Mouse (Mus musculus) c-Kit-positive CD71-negative TER-119-negative erythroid progenitor cells, embryonic 14.5 days (primary cell): ENCODE results near the gene Neurl1b.

ENCODE experiments used
- DNase-seq: peaks from one replicate; pipeline ENCODE4 v3.0.0-alpha.2; 2013; ENCODE audit warnings: low read depth

The Neurl1b gene

GRCm38 (mm10) chr17:26414523-26415354, at the start of gene Neurl1b:
Gene Neurl1b, plus strand, starts transcription at chr17:26414829.
- DNase-seq, result no peak

GRCm38 (mm10) chr17:26366792-26367191, 47.8 kb upstream of the Neurl1b start:
- no peak for DNase-seq

DNA sequence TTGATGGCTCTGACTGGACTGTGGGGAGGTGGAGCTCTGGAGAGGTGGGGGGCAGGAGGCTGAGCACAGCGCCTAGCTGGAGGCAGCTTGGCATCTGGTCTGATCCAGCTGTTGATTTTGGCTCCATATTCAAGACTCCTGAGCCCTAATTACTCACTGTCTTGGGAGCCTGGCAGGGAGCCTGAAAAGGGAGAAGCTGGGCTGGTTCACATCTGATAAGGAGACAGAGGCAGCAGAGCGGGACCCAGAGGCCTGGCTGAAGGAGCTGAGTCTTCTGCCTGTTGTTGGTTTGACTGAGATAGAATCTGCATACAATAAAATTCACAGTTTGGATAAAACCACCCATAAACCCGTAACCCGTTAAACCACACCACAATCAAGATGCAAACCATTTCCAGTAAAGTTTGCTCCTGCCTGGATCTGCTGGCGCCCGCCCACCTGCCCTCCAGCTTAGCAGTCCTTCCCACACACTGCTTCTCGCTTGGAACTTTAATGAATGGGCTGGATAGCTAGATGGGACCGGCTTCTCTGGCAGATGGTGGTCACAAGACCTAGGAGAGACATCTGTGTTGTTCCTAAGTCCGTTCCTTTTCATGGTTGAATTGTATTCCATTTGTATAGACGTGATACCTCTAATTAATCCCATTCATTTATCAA, 46.2 kb upstream of the Neurl1b start:
- DNase-seq, result no peak

GRCm38 (mm10) chr17:26370521-26371245, 43.9 kb upstream of the Neurl1b start:
- DNase-seq, result no peak

DNA sequence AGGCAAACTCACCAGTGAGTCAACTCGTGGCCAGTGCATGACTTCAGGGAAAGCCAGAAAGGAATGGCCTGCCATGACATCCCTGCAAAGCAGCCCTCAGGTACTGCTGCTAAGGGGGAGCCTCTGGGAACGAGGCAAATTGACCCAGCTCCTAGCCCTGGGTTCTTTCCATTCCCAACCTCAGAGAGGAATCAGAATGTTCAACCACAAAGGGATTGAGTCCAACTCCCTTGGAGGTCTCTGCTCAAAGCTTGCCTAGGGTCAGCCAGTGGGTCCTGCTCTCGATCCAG, 43.4 kb upstream of the Neurl1b start:
- DNase-seq, result no peak

DNA sequence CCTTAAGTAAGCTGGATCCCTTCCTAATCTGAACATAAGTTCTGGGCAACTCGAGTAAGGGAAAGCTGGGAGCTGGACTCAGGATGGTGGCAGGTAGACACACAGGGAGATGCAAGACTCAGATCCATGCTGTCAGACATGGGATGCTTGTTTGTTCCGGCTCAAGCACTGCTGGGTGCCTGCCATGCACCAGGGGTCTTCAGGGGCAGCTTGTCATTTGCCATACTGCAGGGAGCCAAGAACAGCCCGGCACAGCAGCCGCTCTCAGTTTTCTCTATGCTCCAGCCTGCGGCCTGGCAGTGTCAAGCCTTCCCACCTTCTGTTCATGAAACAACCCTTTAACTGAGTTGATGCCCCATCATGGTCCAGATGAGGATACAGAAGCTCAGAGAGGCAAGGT, 41.4 kb upstream of the Neurl1b start:
- DNase-seq, result no peak

DNA sequence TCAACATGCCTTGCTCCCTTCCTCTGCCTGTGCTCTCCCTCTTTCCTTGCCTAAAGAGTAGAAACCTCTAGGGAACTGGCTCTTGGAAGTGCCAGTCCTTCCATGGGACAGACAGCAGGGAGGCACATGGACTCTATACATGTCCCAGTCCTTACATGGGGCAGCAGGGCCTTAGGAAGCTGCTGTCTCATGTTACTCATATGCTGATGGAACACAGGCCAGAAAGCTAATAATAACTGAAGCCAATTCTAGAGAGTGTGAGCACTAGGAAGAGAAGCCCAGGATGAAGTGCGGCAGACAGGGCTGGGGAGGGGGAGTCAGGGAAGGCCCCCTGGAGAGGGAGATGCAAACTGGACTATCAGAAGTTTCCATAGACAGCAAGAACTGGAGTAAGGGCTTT, 38.2 kb upstream of the Neurl1b start:
- DNase-seq, result no peak

DNA sequence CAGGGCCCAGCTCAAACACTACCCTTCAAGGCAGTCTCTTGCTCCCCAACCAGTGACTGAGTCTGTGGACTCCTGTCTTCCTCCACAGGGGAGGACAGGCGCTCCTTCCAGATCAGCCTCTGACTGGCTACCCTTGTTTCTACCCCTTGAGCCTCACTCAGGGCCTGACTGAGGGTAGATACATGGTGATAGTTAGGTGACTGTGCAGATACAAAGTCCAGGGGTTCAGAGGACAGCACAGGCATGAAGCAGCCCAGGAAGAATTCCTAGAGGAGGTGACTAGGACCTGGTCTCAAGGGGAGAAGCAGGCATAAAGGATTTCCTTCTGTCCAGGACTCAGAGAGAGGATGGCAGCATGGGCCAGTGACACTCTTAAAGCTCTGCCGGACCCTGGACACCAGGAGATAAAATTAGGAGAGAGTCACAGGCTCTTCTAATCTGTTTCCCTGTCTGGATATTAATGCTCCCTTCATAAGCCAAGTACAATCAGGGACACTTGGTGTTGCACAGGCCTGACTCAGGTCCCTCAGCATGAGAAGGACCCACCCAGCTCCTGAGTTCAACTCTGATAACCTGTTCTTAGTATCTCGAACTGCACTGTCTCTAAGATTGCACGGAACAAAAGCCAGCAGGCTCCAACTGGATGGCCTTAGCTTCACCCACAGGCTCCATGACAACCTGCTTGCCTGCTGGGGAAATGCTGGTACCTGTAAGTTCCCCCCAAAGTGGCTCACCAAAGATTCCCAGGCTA, 37.5 kb upstream of the Neurl1b start:
- DNase-seq, result no peak

GRCm38 (mm10) chr17:26380280-26380985, 34.2 kb upstream of the Neurl1b start:
- no peak for DNase-seq

- DNase-seq, result no peak
Observed at GRCm38 (mm10) chr17:26380986-26381446, 33.6 kb upstream of the Neurl1b start.

DNA sequence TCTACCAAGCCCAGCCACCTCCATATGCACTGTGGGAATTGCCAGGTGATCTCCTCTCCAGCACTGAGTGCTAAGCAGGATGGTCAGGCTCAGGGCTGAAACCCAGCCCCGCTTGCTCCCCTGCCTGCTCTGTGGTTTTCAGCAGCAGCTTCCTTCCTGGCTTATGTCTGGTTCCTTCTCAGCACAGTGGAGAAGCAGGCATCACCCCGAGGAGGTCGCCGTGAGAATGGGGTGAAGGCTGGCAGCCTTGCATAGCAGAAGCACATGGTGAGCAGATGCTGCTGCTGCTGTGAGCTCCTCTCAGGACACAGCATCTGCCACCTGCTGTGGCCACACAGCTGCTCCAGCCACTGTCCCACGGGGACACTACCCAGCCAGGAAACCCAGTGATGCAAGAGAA, 33.0 kb upstream of the Neurl1b start:
- DNase-seq, result no peak

- DNase-seq, result no peak
Observed at GRCm38 (mm10) chr17:26382176-26382575, 32.5 kb upstream of the Neurl1b start.

- DNase-seq, result no peak
Observed at GRCm38 (mm10) chr17:26382687-26383086, 31.9 kb upstream of the Neurl1b start.

DNA sequence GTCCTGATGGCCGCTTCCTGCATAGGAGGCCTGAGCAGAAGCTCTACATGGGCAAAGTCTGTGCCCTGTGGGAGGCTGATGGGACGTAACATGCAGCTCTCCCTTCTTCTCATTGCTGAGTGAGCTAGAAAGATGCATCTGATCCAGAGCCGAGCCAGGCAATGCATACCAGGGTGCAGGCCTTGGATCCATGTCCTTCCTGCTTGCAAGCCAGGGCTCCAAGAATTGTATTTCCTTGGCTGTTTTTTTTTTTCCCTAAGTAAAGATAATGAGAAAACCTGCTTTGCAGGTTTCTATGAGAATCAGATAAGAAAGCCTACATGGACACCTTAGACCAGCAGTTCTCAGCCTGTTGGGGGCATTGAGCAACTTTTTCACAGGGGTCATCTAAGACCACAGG, 30.5 kb upstream of the Neurl1b start:
- DNase-seq, result no peak

GRCm38 (mm10) chr17:26385252-26386130, 29.1 kb upstream of the Neurl1b start:
- DNase-seq, result no peak

- no peak for DNase-seq
Observed at GRCm38 (mm10) chr17:26386131-26386481, 28.5 kb upstream of the Neurl1b start.

GRCm38 (mm10) chr17:26388106-26388505, 26.5 kb upstream of the Neurl1b start:
- no peak for DNase-seq

GRCm38 (mm10) chr17:26389241-26389640, 25.4 kb upstream of the Neurl1b start:
- DNase-seq, result no peak

GRCm38 (mm10) chr17:26390666-26391065, 24.0 kb upstream of the Neurl1b start:
- DNase-seq, result no peak

GRCm38 (mm10) chr17:26392355-26392754, 22.3 kb upstream of the Neurl1b start:
- no peak for DNase-seq

DNA sequence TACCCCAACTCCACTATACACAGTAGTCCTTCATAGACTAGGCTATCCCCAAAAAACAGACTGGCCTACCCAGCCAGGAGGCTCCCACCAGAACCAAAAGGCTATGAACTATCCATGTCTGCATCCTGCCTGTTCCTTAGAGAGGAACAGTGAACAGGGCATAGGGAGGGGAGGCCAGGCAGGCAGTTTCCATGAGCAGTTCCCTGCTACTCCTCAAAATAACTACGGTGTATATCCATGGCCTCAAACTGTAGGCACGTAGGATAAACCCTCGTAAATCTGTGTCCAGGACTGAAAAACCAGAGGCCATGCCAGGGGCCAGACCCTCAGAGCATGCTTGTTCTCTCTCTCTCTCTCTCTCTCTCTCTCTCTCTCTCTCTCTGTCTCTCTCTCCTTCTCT, 17.9 kb upstream of the Neurl1b start:
- no peak for DNase-seq
